Mouse (Mus musculus) left cerebral cortex, postnatal 4 days (tissue): ENCODE results near the gene Cdkn1a. TPM values are rescaled to one million over a fixed set of nuclear protein-coding genes. Genes with fewer than 3 reads are reported as not detected.
A peak's percentile ranks its signal among the peaks of the same experiment; 100 is the strongest.

Experiments
- DNase-seq: peaks from one replicate; pipeline ENCODE4 v3.0.0-alpha.2; 2022
- intact Hi-C: fragments of 180-260 bp; cut with DNase I; formaldehyde crosslinking; loops from one replicate; pipeline ENCODE4 v1.15.1; 2025
- total RNA-seq, 2 experiments: library from RNA; stranded (reverse); gene quantifications; 2 replicates each; pipeline ENCODE4 v1.2.3; 2021

The Cdkn1a gene
- total RNA-seq, 2 experiments from 2014 or later = 29.6 to 34.4 TPM

DNA sequence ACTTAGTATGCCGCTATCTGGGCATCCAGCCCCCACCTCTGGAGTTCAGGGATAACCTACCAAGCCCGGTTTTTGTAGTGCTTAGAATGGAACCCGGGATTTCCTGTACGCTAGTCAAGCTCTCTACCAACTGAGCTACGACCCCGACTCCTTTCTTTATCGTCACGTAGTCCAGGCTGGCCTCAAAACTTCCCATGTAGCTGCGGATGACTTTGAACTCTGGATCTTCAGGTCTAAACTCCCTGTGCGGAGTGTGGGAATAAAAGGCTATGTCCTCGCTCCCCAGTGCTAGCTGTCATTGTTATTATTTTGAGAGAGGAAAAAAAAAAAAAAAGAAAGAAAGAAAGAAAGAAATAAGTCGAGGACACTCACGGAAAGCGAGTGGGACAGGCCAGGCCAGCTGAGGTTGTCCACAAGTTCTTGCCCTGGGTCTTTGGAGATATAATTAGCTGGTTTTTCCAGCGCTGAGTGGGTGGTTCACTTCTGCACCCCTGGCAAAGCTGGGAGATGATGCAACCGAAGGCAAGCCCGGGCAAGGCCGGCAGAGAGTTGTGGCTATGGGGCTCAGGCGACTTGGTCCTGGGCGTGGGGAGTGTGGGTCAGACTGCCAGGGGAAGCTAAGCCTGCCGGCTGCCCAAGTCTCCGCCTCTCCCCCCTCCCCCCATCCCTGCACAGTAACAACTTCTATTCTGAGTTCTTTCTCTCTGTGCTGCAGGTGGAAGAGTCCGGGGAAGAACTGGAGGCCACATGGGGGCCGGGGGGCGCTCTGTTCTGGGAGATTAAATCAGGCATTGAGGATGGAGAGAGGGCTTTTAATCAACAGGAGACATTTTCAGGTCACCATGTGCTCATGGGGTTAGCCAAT, 12.0 kb upstream of the Cdkn1a start:
- peak; percentile 26 for DNase-seq
- intact Hi-C loops = no loop called here

DNA sequence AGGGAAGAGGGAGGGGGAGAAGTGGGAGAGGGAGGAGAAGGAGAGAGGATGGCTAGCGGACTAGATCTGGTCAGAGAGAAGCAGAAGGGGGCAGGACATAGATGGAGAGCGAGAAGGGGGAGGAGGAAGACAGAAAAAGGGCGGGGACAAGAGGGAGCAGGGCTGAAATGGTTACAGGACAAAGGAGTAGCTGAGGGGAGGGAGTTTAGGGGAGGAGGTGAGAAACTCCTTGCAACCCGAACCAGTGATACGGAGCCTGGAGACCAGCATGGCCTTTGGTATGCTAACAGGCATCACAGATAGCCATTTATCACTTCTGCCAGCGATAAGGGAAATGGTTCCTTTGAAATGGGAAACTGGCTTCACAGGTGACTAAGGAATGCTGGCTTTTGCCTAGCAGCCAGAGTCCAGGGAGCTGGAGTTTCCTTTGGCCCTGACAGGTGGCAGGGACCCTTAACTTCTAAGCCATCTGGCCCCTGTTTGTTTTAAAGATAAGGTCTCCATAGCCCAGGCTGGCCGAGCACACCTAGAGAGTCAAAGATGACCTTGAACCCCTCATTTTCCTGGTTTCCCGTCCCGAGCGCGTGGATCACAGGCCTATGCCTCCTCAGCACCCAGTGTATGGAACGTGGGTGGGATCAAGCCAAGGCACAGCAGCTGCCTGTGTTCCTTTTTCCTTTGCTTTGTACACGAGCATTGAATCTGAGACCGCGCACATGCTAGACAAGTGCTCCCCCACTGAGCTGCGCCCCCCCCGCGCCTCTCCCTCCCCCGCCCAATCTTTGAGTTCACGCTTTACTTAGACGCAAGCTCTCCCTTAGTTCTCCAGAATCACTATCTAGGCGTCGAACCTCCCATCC, 9.8 kb upstream of the Cdkn1a start:
- intact Hi-C loops = no loop called here
- no peak for DNase-seq

DNA sequence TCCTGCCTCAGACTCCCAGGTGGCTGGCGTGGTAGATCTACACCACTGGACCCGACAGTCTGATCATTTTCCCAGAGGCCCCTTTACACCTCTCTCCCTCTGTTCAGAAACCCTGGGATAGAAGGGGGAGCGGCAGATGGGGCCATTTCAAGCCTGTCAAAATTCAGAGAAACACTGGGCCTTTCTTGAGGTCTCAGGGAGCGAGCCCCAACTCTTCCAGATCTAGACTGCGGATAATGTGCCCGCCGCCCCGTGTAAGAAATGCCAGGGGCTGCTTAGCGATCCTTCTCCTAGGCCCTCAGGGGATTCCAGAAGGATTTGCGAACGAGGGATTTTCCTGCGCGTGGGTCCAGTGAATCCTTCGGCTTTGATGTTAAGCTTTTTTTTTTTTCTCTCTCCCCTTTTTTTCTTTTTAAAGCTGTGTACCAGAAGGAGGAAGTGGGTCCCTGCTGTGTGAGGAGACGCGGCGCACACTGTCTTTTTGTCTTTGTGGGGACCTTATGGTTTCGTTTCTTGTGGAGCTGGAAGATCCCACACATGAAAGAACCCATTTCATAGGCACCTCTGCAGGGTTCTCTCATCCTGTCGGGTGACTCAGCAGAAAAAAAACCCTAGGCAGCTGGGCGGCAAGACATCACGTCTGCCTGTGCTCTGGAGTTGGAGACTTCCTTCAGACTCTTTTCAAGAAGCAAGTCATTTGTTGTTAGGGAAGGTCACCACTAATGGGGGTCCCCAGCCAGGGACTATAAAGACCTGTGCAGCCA, 9.0 kb upstream of the Cdkn1a start:
- DNase-seq = no peak

DNA sequence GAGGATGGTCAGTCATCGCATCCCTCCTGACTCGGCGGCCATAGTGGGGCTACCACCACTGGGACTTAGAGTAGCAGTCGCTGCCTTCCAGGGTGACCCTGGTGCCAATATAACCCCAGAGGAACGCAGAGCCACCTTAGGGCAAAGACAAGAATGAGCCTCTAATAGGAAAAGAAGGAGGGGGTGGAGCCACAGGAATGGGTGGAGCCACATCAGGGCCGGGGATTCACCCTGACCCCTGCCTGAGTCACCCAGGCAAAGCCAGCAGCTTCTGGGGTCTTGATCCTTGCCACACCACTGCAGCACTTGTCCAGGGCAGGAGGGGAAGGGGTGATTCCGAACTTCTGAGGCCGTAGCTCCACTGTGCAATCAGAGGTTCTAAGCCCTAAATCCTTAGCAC, 7.2 kb upstream of the Cdkn1a start:
- no peak for DNase-seq
- intact Hi-C loops = no loop called here

More for the DNA sequence above, 9.0 kb upstream of the Cdkn1a start:
- intact Hi-C loops = no loop called here

DNA sequence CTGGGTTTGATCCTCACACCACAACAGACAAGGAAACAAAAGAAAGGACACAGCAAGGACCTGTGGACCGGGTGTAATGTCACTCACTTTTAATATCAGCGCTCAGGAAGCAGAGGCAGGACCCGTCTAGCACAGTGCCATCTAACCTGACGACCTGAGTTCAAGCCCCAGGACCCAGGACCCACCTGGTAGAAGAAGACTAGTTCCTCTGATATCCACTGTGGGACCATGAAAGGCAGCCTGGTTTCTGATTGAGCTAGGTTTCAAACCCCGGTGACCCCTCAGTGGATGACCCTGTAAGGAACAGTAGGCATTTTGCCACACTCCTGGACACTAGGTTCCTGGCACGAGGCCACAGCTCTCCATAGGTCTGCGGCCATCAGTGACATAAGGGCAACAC, 6.1 kb upstream of the Cdkn1a start:
- no peak for DNase-seq
- intact Hi-C loops = no loop called here

DNA sequence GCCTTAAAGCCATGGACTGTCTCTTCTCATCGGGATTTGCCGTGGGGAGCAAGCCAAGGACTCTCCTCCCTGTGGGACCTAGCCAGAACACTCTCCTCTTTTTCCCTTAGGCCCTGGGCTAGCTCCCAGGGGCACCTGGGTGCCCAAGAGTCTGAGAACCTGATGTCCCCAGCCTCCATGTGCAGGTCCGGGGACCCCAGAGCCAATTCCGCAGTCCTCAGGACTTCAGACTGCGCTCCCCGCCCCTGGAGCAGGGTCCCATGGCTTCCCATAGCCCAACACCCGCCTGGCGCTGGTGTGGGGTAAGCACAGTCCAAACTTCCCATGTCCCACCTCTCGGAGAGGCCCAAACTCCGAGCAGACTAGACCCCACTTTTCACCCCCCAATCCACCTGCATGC, 5.5 kb upstream of the Cdkn1a start:
- no peak for DNase-seq

DNA sequence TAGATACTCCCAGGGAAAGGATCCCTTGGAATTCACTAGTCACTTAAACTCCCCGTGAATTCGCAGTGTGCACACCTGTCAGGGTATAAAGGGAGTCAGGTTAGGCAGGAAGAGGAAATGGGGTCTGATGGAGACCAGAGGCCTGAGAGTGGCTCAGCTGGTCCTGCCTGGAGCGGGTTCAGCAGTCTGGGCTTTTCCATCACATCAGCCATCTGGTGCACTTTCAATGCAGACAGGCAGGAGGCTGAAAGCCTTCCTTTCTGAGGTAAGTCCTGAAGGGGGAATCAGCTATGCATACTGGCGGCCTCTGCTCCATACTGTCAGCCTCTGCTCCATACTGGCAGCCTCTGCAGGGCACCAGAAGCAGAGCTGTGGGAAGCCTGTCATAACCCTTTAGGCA, 3.9 kb upstream of the Cdkn1a start:
- intact Hi-C loops = no loop called here
- DNase-seq = no peak

More for the DNA sequence above, 5.5 kb upstream of the Cdkn1a start:
- intact Hi-C loops = no loop called here

DNA sequence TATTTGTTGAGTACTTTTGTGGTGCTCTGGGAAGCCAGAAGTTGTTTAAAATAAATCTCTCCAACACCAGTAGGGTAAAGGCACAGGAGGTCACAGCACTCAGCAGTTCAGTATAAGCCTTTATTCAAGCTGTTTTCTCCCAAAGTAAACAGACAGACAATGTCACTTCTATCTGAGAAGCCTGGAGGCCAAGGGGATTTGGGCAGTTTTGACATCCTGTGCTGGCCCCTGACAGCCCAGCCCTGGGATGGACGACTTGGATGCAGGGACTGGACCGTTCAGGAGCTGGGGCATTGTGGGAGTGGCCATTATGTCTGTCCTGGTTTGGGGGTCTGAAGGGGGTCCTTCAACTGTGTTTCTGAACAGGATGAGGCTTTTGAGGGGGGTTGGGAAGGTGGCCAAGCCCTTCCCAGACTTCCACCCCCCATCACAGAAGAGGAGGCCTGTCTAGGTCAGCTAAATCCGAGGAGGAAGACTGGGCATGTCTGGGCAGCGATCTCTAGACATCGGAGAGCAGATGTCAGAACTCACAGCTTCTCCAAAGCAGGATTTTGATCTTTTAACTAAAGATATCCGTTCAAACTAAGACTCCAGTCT, 670 bp downstream of the Cdkn1a start:
- intact Hi-C loops = loop anchor here (5.0 kb wide), 1 partner anchor 34 kb away; no protein-coding TSS in a partner anchor
- no peak for DNase-seq

DNA sequence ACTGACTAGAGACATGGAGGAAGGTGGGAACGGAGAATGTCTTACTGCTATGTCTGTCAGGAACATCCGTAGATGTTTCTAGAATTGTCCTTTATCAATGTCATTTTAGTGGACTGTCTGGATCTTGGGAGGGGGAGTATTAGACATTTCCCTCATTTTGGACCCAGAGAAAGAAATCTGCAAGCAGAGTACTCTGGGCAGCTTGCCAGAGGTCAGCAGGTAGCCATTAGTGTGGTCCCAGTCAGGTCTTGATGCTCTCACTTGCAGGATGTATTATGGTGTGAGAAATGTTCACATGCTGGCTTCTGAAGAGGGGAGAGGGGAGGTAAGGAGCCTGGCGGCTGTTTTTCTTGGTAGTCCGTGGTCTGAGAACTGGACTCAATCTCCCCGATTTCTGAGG, 1.7 kb downstream of the Cdkn1a start:
- peak; percentile 25 for DNase-seq
- intact Hi-C loops = loop anchor here (5.0 kb wide), 1 partner anchor 35 kb away; no protein-coding TSS in a partner anchor

DNA sequence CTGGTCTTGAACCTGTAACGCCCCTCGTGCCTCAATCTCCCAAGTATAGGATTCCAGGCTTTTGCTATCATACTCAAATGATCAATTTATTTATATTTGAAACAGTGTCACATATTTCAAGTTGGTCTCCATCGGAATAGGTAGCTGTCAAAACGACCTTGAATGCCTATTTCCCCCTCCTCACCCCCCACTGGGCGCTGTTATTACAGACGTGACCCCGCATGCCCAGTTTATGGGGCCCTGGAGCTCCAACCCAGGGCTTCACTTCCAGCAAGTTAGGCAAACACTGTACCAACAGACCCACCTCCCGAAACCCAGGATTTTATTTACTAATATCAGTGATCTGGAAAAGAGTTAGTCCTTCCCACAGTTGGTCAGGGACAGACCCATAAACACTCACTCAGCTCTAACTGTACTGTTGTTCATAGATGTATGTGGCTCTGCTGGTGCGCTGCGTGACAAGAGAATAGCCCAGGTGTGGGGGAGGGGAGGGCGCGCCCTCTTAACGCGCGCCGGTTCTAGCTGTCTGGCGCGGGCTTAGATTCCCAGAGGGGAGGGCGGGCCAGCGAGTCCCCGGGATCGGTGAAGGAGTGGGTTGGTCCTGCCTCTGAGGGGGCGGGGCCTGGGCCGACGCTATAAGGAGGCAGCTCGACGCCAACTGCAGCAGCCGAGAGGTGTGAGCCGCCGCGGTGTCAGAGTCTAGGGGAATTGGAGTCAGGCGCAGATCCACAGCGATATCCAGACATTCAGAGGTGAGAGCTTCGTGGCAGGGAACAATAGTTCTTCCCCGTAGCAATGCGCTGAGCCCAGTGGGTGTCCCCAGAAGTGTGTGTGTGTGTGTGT, 2.6 kb downstream of the Cdkn1a start:
- peak; percentile 84 for DNase-seq
- intact Hi-C loops = loop anchor here (5.0 kb wide), 1 partner anchor 36 kb away; no protein-coding TSS in a partner anchor

DNA sequence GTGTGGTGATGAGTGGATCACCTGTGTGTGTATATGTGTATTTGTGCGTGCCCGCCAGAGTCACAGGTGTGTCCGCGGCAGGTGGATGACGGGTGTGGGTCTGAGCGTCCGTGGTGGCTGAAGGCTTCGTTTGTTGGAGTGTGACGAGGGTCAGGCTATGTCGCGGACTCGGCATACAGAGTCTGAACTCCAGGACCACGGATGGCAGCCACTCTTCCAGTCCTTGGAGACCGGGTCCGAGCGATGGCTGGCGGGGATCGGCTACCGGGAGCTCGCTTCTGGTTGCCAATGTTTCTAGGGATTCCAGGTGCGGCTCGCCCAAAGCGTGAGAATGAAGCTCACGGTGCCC, 3.2 kb downstream of the Cdkn1a start:
- intact Hi-C loops = loop anchor here (5.0 kb wide), 1 partner anchor 37 kb away; no protein-coding TSS in a partner anchor
- DNase-seq = no peak

DNA sequence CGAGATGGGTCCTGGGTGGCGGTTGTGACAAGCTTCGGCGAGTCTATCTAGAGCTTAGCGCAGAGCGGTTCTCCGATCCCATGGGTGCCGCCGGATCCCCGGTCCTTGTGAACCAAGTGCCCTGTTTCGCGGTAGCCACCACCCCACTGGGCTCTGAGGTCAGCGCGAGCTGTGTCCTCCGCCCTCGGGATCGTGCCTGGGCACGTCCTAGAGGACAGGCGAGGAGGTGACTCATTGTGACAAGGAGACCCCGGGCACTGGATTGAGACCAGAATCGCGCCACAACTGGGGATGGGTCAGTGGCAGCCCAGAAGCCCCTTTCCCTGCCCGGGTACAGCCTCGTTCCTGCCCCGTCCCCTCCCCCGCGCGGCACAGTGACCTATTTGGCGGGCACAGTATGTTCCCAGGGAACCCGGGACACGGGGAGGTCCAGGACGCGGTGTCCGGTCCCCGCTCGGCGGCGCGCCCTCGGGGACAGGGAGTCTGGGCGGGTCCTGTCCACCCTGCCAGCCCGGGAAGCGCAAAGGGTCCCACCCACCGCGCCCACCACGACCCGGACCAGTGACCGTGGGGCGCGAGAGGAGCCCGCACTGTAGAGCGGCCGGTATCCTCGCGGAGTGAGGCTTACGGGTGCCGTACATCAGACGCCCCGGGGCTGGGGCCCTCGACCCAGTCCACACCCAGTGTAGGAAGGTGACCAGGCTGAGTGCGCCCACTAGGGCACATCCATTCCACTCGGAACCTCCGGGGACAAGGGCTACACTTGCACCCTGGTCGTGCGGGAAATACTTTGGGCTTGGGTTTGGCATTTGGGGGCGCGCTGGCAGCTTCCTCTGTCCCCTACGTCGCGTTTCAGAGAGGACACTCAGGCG, 3.8 kb downstream of the Cdkn1a start:
- intact Hi-C loops = loop anchor here (5.0 kb wide), 1 partner anchor 37 kb away; no protein-coding TSS in a partner anchor
- DNase-seq = peak; percentile 38

DNA sequence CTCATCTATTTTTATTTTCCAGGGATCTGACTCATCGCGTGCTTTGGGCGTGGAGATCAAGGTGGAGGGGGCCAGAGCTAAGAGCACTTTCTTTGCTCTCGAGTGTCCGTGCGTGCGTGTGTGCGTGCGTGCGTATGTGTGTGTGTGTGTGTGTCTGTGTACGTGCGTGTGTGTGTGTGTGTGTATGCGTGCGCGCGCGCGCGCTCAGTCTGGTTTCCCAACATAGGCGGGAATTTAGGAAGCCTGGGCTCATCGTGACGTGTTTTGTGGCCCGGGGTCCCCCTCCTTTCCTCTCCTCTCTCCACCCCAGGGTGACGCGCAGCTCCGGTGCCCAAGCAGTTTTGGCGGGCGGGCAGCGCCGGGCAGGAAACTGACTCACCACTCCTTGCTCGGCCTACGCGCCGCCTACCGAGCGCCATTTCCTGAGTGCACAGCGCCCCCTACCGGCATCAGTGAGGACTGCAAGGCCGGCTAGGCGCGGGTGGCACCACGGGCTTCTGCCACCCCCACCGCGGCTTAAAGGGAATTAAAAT, 4.5 kb downstream of the Cdkn1a start:
- intact Hi-C loops = no loop called here
- peak; percentile 95 for DNase-seq

DNA sequence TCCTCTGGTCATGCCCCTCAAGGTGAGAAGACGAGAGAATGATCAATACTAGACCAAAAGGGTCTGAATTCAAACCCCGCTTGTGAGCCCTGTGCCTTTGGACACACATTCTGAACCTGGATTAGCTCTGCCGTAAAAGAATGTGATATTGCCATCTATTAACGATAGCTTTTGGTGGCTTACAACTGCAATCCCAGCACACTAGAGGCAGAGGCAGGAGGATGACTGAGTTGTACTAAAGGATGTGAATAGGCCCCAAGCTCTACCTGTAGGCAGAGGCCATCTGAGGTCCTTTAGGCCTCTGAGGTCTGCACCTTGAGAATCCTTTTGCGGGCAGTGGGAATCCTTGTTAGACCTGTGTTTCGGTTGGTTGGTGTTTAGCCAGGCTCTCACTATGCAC, 5.5 kb downstream of the Cdkn1a start:
- intact Hi-C loops = no loop called here
- DNase-seq = no peak

DNA sequence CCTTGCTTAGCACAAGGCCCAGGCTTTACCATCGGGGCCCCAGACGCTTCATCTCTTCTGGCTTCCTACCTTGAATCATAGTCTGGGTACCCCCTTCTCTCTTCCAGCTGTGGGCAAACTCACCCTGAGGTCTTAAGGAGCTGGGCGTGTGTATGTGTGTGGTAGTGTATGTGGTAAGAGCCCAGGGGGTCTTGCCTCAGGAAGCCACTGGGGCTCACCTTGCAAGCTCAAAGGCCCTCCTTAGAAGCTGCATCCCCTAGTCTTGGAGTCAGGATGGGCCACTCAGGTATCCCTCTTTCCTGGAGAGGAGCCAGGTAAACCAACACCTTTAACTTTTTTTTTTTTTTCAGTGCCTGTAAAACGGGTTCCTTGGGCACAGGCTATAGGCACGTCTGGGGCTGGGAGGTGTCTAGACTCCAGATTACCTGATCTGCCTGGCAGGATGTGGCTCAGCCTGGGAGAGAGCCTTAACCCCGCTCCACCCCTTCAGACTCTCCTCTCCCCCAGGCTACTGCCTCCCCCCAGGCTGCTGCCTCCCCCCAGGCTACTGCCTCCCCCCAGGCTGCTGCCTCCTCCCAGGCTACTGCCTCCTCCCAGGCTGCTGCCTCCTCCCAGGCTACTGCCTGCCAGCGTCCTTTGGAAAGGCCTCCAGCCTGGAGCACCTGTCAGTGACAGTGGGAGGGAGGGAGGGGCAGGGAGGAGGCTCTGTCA, 6.2 kb downstream of the Cdkn1a start:
- intact Hi-C loops = no loop called here
- DNase-seq = no peak

DNA sequence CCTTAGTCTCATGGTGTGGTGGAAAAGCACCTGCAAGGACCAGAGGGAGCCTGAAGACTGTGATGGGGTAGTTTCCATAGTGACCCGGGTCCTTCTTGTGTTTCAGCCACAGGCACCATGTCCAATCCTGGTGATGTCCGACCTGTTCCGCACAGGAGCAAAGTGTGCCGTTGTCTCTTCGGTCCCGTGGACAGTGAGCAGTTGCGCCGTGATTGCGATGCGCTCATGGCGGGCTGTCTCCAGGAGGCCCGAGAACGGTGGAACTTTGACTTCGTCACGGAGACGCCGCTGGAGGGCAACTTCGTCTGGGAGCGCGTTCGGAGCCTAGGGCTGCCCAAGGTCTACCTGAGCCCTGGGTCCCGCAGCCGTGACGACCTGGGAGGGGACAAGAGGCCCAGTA, 7.5 kb downstream of the Cdkn1a start:
- intact Hi-C loops = no loop called here
- no peak for DNase-seq

DNA sequence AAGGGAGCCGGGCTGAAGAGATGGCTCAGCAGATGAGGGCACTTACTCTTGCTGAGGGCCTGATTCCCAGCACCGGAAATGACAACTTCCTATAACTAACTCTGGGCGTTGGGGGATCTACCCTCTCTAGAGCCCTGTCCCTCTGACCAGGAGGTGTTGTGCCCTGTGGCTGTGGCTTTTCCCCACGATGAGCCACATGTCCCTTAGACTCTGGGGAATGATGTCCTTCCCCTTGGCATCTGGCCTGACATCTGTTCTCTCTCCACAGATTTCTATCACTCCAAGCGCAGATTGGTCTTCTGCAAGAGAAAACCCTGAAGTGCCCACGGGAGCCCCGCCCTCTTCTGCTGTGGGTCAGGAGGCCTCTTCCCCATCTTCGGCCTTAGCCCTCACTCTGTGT, 8.3 kb downstream of the Cdkn1a start:
- no peak for DNase-seq

DNA sequence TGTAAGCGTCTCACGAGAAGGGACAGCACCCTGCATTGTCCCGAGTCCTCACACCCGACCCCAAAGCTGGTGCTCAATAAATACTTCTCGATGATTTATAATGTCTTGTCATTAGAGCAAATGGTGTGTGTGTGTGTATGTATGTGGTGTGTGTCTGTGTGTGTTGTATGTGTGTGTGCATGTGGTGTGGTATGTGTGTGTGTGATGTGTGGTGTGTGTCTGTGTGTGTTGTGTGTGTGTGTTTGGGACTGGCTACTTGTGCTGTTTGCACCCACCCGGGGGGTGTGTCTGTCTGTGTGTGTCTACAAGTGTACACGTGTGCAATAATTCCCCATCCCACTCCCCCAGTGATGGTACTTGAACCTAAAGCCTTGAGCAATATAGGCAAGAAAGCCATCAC, 9.9 kb downstream of the Cdkn1a start:
- DNase-seq = no peak
- intact Hi-C loops = no loop called here

More for the DNA sequence above, 8.3 kb downstream of the Cdkn1a start:
- intact Hi-C loops = no loop called here
